Mouse (Mus musculus) heart, postnatal 0 days (tissue): ENCODE results near the gene Mapre3. TPM values are rescaled to one million over a fixed set of nuclear protein-coding genes. Genes with fewer than 3 reads are reported as not detected.

Experiments
- ATAC-seq: fragments of 200-750 bp; cut with Nextera tagmentation; 2 replicates; pipeline ENCODE4 v1.8.0; 2017; ENCODE audit warnings: low read depth, moderate number of reproducible peaks, moderate library complexity; ENCODE audit not compliant: insufficient read depth
- DNase-seq: peaks from one replicate; pipeline ENCODE4 v3.0.0-alpha.2; 2016; ENCODE audit warnings: low spot score
- H3K27ac ChIP-seq: fragments of 300-500 bp; sonication (generic); 2 replicates; pipeline ENCODE4 v1.5.1; 2014; ENCODE audit warnings: low read depth, mild to moderate bottlenecking
- H3K27me3 ChIP-seq: fragments of 300-500 bp; sonication (generic); 2 replicates; pipeline ENCODE4 v1.6.1; 2014; ENCODE audit warnings: low read length, mixed read lengths; ENCODE audit not compliant: control insufficient read depth, insufficient read depth
- H3K36me3 ChIP-seq: fragments of 300-500 bp; sonication (generic); replicated peaks from 2 replicates; pipeline ENCODE4 v1.6.1; 2014; ENCODE audit warnings: low read length, mixed read lengths; ENCODE audit not compliant: control insufficient read depth, insufficient read depth
- H3K4me1 ChIP-seq: fragments of 300-500 bp; sonication (generic); 2 replicates; pipeline ENCODE4 v1.6.1; 2014; ENCODE audit warnings: antibody characterized with exemption; ENCODE audit not compliant: control insufficient read depth, insufficient read depth
- H3K4me2 ChIP-seq: fragments of 300-500 bp; sonication (generic); 2 replicates; pipeline ENCODE4 v1.6.1; 2014; ENCODE audit warnings: low read depth, mild to moderate bottlenecking, low read length, moderate library complexity
- H3K4me3 ChIP-seq: fragments of 300-500 bp; sonication (generic); 2 replicates; pipeline ENCODE4 v1.5.1; 2014; ENCODE audit warnings: low read depth, low read length
- H3K9ac ChIP-seq: fragments of 300-500 bp; sonication (generic); replicated peaks from 2 replicates; pipeline ENCODE4 v1.6.1; 2014; ENCODE audit warnings: low read depth, low read length, mixed read lengths
- H3K9me3 ChIP-seq: fragments of 300-500 bp; sonication (generic); replicated peaks from 2 replicates; pipeline ENCODE4 v1.6.1; 2016; ENCODE audit warnings: low read length; ENCODE audit not compliant: control insufficient read depth
- CTCF ChIP-seq: IDR thresholded peaks from 2 replicates; pipeline ENCODE4 v1.5.1; 2016; ENCODE audit warnings: antibody characterized with exemption, control low read depth, low read depth
- EP300 ChIP-seq: IDR thresholded peaks from 2 replicates; pipeline ENCODE4 v1.6.1; 2016; ENCODE audit warnings: antibody characterized with exemption, low read depth
- WGBS: fragments of 180-500 bp; shearing (Covaris S2); extraction: QIAGEN DNeasy Blood & Tissue Kit; methylation state at CpG from one replicate; pipeline ENCODE4 v1.1.7; 2014; 5-methylcytosine and 5-hydroxymethylcytosine counted together
- polyA plus RNA-seq: library from polyadenylated mRNA; unstranded; fragments of >200 nt; fragmentation: Nextera tagmentation; extraction: Ambion mirVana; gene quantifications from 2 replicates; pipeline ENCODE4 v1.2.1, GENCODE M21; 2015
- total RNA-seq: library from RNA; depleted of rRNA; stranded (reverse); fragments of >200 nt; gene quantifications from 2 replicates; pipeline ENCODE4 v1.2.3, GENCODE M21; 2014; ENCODE audit warnings: low replicate concordance

Gene Mapre3
- total and polyA plus RNA-seq, 2 experiments from 2014 or later, result 5.3 to 15.8 TPM

DNA sequence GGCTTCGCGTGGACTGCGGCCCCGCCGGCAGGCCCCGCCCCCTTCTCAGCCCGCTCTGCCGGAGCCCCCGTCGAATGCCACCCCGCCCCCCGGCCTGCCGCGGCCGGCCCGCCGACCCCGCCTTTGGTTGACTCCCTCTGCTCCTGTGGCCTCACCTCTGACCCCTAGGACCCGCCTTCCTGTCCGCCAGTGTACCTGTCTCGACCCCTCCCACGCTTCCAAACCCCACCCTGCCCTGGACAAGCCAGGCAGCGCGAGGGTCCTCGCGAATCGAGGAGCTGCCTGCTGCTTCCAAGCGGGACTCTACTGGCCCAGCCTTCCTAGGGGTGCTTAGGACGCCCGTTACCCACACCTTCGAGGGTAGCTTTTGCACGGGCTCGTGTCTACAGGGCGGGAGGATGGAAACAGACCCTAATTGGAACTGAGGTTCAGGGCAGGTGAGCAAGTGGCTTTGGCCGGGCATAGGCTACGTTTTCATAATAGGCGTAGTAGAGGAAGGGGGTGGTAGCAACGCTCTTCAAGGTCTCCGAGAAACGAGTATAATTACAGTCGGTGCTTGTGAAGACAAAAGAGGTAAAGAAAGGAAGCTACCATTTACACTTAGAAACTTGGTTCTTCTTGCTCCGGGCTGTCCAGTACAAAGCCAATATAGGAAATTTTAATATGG lies 74.8 kb downstream of the Mapre3 start:
- H3K9ac ChIP-seq, result peak overlapping the region; percentile 67
- H3K4me2 ChIP-seq, result peak overlapping the region; percentile 97
- H3K27me3 ChIP-seq, result no peaks in the 10 kb centered on the region
- ATAC-seq, result peak; percentile 15
- DNase-seq, result peak; percentile 56
- H3K36me3 ChIP-seq, result peaks cover 36% of the 10 kb centered on the region
- peak overlapping the region; percentile 92 for H3K27ac ChIP-seq
- H3K9me3 ChIP-seq, result no peaks in the 10 kb centered on the region
- peak overlapping the region; percentile 76 for H3K4me3 ChIP-seq
- peaks cover 16% of the 10 kb centered on the region; the same call in 1 of the 2 replicates for H3K4me1 ChIP-seq
- WGBS, result under 1% methylated on average over 40 of the region's 42 CpGs
- TF ChIP-seq CTCF (no peak), EP300 (no peak)

DNA sequence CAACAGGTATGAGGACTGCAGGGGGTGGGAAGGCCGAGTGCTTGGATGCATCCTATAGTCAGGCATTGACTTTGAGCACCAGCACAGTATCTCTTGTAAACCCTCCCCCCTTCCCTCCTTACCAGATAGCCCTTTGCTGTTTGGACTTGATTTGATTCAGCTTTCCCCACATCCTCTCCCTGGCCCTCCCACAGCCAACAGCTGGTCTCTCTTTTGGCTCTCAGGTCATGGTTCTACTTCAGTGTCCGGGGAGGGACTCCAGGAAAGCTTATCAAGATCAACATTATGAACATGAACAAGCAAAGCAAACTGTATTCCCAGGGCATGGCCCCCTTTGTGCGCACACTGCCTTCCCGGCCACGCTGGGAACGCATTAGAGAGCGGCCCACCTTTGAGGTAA lies 75.9 kb downstream of the Mapre3 start:
- DNase-seq (no peak), ATAC-seq (no peak)
- Histone ChIP-seq H3K27me3 (no peaks in the 10 kb centered on the region), H3K4me2 (no peak overlapping the region), H3K4me1 (peaks cover 16% of the 10 kb centered on the region; the same call in 1 of the 2 replicates), H3K36me3 (peaks cover 48% of the 10 kb centered on the region), H3K27ac (no peak overlapping the region), H3K4me3 (no peak overlapping the region), H3K9ac (no peak overlapping the region), H3K9me3 (no peaks in the 10 kb centered on the region)
- 81% methylated on average over 7 of the region's 7 CpGs for WGBS
- TF ChIP-seq CTCF, result no peak
- TF ChIP-seq EP300, result no peak

DNA sequence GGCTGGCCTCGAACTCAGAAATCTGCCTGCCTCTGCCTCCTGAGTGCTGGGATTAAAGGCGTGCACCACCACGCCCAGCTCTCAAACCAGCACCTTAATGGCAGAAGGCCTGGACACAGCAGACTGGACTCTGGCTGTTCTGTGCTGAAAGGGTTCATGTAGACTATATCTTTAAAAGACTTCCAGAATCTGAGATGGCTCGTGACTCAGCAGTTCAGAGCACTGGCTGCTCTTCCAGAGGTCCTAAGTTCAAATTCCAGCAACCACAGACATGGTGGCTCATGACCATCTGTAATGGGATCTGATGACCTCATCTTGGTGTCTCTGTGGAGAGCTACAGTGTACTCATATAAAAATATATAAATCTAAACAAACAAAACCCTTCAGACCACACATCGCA lies 87.4 kb downstream of the Mapre3 start:
- H3K4me2 ChIP-seq, result no peak overlapping the region
- TF ChIP-seq EP300 (no peak), CTCF (no peak)
- H3K4me1 ChIP-seq, result peaks cover 5% of the 10 kb centered on the region; the same call in 1 of the 2 replicates
- no peak overlapping the region for H3K27ac ChIP-seq
- DNase-seq (no peak), ATAC-seq (no peak)
- WGBS, result 92% methylated on average over 5 of the region's 5 CpGs
- H3K27me3 ChIP-seq, result no peaks in the 10 kb centered on the region
- peaks cover 42% of the 10 kb centered on the region for H3K36me3 ChIP-seq
- H3K9ac ChIP-seq, result no peak overlapping the region
- no peak overlapping the region for H3K4me3 ChIP-seq
- no peaks in the 10 kb centered on the region for H3K9me3 ChIP-seq

DNA sequence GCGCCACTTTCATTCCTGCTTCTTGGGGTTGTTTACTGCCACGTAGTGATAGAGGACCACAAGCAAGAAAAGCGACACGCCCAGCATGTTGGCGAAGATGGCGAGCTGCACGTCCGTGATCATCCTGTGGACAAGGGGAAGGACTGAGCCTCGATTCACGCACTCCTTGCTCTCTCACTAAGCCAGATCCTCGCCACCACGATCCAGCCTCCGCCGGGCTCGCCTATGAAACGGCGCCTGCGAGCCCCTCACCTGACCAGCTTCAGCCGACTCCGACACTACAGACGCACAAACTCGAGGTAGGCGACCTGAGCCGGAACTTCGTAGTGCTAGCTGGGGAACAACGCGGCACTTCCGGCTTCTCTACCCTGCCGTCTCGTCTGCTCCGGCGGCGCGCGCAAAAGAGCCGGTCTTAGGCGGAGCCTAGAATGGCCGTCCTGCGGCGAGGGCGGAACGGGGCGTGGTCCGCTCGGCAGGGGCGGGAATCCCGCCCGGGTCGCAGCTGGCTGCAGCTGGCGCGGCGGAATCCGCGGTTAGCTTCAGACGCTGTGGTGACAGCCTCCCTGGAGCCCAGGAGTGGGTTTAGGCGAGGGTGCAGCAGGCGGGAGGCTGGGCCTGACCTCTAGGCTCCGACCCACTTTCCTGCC lies 93.1 kb downstream of the Mapre3 start, which contains the start of gene Ost4:
TSS of gene Ost4 (minus strand) at position 376 of the 647 bp plus-strand sequence.
- H3K4me1 ChIP-seq, result peaks cover 30% of the 10 kb centered on the region
- under 1% methylated on average over 58 of the region's 58 CpGs for WGBS
- DNase-seq, result peak; percentile 96
- H3K4me2 ChIP-seq, result peak within 1 kb of the TSS; percentile 95
- H3K36me3 ChIP-seq, result peaks cover 24% of the 10 kb centered on the region
- no peaks in the 10 kb centered on the region for H3K9me3 ChIP-seq
- peak within 1 kb of the TSS; percentile 92 for H3K27ac ChIP-seq
- peak within 1 kb of the TSS; percentile 76 for H3K9ac ChIP-seq
- TF ChIP-seq EP300 (peak; percentile 71; the same call in 1 of the 2 replicates), CTCF (no peak)
- ATAC-seq, result peak; percentile 93
- H3K27me3 ChIP-seq, result no peaks in the 10 kb centered on the region
- H3K4me3 ChIP-seq, result peak within 1 kb of the TSS; percentile 88

DNA sequence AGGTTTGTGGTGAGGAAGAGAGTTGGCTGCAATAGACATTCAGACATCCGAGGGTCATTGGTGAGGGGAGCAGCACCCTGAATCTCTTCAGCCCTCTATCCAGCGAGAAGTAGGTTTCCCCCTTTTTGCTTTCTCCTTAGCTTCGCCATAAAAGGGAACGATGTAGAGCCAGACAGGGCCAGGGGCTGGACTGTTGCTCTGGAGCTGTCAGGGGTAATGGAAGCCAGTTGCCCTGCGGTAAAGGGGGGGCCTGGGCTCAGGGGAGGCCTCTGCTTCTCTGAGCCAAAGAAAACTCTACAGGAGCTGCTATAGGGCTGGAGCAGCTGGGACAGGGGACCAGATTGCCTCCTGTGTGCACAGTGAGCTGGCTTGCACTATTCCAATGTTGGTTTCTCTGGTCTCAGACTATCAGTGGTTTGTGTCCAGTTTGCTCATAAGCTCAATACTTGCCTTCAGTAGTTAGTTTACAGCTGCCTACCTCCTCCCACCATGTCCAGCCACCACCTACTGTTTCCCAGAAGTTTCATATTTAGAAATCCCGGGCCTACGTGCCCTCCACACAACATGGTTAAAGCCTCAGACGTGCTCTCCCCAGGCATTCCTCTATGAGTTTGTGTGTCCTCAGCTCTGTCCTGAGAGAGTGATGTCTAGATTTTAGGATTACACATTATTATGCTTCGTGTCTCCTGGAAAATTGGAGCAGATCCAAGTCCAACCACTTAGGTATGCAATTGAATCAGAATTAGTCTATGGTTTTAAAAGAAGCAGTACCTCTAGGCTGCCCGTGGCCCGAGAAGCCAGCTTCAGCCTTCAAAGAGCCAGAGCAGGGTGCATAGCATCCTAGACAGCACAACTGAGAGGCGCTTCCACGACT lies 94.2 kb downstream of the Mapre3 start:
- DNase-seq, result peak; percentile 65
- H3K27ac ChIP-seq, result peak overlapping the region; percentile 92
- H3K36me3 ChIP-seq, result peaks cover 16% of the 10 kb centered on the region
- H3K4me1 ChIP-seq, result peaks cover 36% of the 10 kb centered on the region
- WGBS, result 24% methylated on average over 13 of the region's 13 CpGs
- TF ChIP-seq EP300 (peak; percentile 22; the same call in 1 of the 2 replicates), CTCF (no peak)
- peak; percentile 45 for ATAC-seq
- peak overlapping the region; percentile 88 for H3K4me3 ChIP-seq
- H3K27me3 ChIP-seq, result no peaks in the 10 kb centered on the region
- H3K9ac ChIP-seq, result peak overlapping the region; percentile 76
- H3K4me2 ChIP-seq, result peak overlapping the region; percentile 95
- H3K9me3 ChIP-seq, result no peaks in the 10 kb centered on the region
